30 mouse cellular contexts compared by ENCODE assay signal in genomic region chr17:13802836-13803408, GRCm38 (mm10). TPM values are rescaled to one million over a fixed set of nuclear protein-coding genes. Genes with fewer than 3 reads are reported as not detected.
DNase-seq lines count a peak whose midpoint lies in the region; ATAC-seq lines count a peak whose summit lies in the region.
"Had no signal": no experiment of that assay in that cellular context is flagged by ENCODE, and none has a peak within 500 bp of the region (broad histone marks: within the 10 kb centered on the region; RNA-seq: fewer than 3 reads in every experiment).

No protein-coding gene starts in this region.

- no peak overlapping the region for H3K9ac ChIP-seq in embryonic facial prominence, embryonic 14.5 days (ENCODE audit: low read depth, low read length)
- H3K9ac ChIP-seq in lung, embryonic 16.5 days (ENCODE audit: low read length), result no peak overlapping the region
- H3K9ac ChIP-seq: embryonic facial prominence, embryonic 12.5 days; forebrain, embryonic 13.5 days; heart, embryonic 15.5 days; hindbrain, embryonic 12.5 days; intestine, embryonic 15.5 days; liver, embryonic 14.5 days; lung, embryonic 14.5 days had no signal

- no peak overlapping the region for H3K27ac ChIP-seq in embryonic facial prominence, embryonic 14.5 days (replicated peaks; ENCODE audit: low read depth, low read length)
- no peak overlapping the region for H3K27ac ChIP-seq in embryonic facial prominence, embryonic 10.5 days (replicated peaks)
- no peak overlapping the region for H3K27ac ChIP-seq in lung, embryonic 16.5 days (ENCODE audit: low read length)
- H3K27ac ChIP-seq: embryonic facial prominence, embryonic 12.5 days; forebrain, embryonic 13.5 days; heart, embryonic 15.5 days; hindbrain, embryonic 12.5 days; hindbrain, postnatal 0 days; intestine, embryonic 15.5 days; liver, embryonic 14.5 days; stomach, postnatal 0 days had no signal

- no peak overlapping the region for H3K4me3 ChIP-seq in embryonic facial prominence, embryonic 14.5 days (ENCODE audit: low read depth, low read length)
- H3K4me3 ChIP-seq in embryonic facial prominence, embryonic 10.5 days, result no peak overlapping the region
- H3K4me3 ChIP-seq in lung, embryonic 16.5 days (ENCODE audit: low read length), result no peak overlapping the region
- H3K4me3 ChIP-seq: embryonic facial prominence, embryonic 12.5 days; forebrain, embryonic 13.5 days; heart, embryonic 15.5 days; hindbrain, embryonic 12.5 days; intestine, embryonic 15.5 days had no signal

- peak; percentile 14 for DNase-seq in embryonic facial prominence, embryonic 14.5 days (ENCODE audit: low spot score)
- DNase-seq in embryonic facial prominence, embryonic 10.5 days (ENCODE audit: low spot score), result no peak
- DNase-seq in lung, postnatal 36 days, result no peak
- peak; percentile 66 for DNase-seq in Muller cell, postnatal 12 days (ENCODE audit: inconsistent ontology term)
- no peak for DNase-seq in cerebellum, postnatal 4 days (ENCODE audit: low spot score in 2 of 2)
- DNase-seq: B cell, adult 2 months; cerebellum, adult 2 months; cerebellum, postnatal 25 days; gastrocnemius, postnatal 10 days; kidney, adult 8-10 months; kidney, postnatal 14 days; liver; lung, embryonic 14.5 days; right cerebral cortex, postnatal 4 days; thymus, adult 18-20 months; thymus, postnatal 25 days had no signal

- no peaks in the 10 kb centered on the region for H3K4me1 ChIP-seq in embryonic facial prominence, embryonic 14.5 days (ENCODE audit: control insufficient read depth, insufficient read depth, low read length)
- H3K4me1 ChIP-seq in embryonic facial prominence, embryonic 10.5 days, result peaks cover 4% of the 10 kb centered on the region; the same call in 1 of the 2 replicates
- H3K4me1 ChIP-seq in lung, embryonic 16.5 days (replicated peaks; ENCODE audit: control insufficient read depth, insufficient read depth, low read length), result no peaks in the 10 kb centered on the region
- H3K4me1 ChIP-seq: forebrain, embryonic 13.5 days; heart, embryonic 15.5 days; hindbrain, embryonic 12.5 days; intestine, embryonic 15.5 days had no signal

- no peak; the same call in 1 of the 2 replicates for ATAC-seq in embryonic facial prominence, embryonic 14.5 days (ENCODE audit: low read depth)
- ATAC-seq in lung, embryonic 16.5 days (ENCODE audit: low read depth), result peak; percentile 45; the same call in 1 of the 2 replicates
- ATAC-seq in erythroblast, adult 5-6 weeks (replicated peaks; ENCODE audit: low FRiP score, poor library complexity, severe bottlenecking), result no peak
- ATAC-seq: forebrain, embryonic 13.5 days; hindbrain, postnatal 0 days; intestine, embryonic 15.5 days; midbrain, embryonic 16.5 days had no signal

- peaks cover 24% of the 10 kb centered on the region for H3K36me3 ChIP-seq in embryonic facial prominence, embryonic 14.5 days (ENCODE audit: control insufficient read depth, insufficient read depth, low read length)
- H3K36me3 ChIP-seq in embryonic facial prominence, embryonic 10.5 days (replicated peaks), result peaks cover 35% of the 10 kb centered on the region
- peaks cover 11% of the 10 kb centered on the region for H3K36me3 ChIP-seq in lung, embryonic 16.5 days (ENCODE audit: control insufficient read depth, insufficient read depth, low read length)

- H3K4me2 ChIP-seq in embryonic facial prominence, embryonic 14.5 days (ENCODE audit: low read depth, low read length), result no peak overlapping the region
- H3K4me2 ChIP-seq in lung, embryonic 16.5 days (ENCODE audit: low read depth, low read length), result no peak overlapping the region
- H3K4me2 ChIP-seq: embryonic facial prominence, embryonic 12.5 days; forebrain, embryonic 13.5 days; heart, embryonic 15.5 days; hindbrain, embryonic 12.5 days; intestine, embryonic 15.5 days; lung, embryonic 14.5 days; midbrain, embryonic 11.5 days had no signal

- no peaks in the 10 kb centered on the region for H3K27me3 ChIP-seq in embryonic facial prominence, embryonic 14.5 days (replicated peaks; ENCODE audit: control insufficient read depth, insufficient read depth, low read length)
- no peaks in the 10 kb centered on the region for H3K27me3 ChIP-seq in embryonic facial prominence, embryonic 10.5 days (replicated peaks; ENCODE audit: low read depth, poor library complexity, severe bottlenecking)
- H3K27me3 ChIP-seq in lung, embryonic 16.5 days (ENCODE audit: control insufficient read depth, insufficient read depth, low read depth, low read length), result no peaks in the 10 kb centered on the region
- H3K27me3 ChIP-seq: embryonic facial prominence, embryonic 12.5 days; forebrain, embryonic 13.5 days; heart, embryonic 15.5 days; hindbrain, embryonic 12.5 days; intestine, embryonic 15.5 days had no signal

- no peaks in the 10 kb centered on the region for H3K9me3 ChIP-seq in embryonic facial prominence, embryonic 14.5 days (ENCODE audit: control insufficient read depth, low read length)
- H3K9me3 ChIP-seq in embryonic facial prominence, embryonic 10.5 days, result no peaks in the 10 kb centered on the region
- no peaks in the 10 kb centered on the region for H3K9me3 ChIP-seq in lung, embryonic 16.5 days (ENCODE audit: control insufficient read depth, low read length)
- H3K9me3 ChIP-seq: embryonic facial prominence, embryonic 12.5 days; forebrain, embryonic 13.5 days; heart, embryonic 15.5 days; hindbrain, embryonic 12.5 days; intestine, embryonic 15.5 days had no signal

- 69% methylated on average over 2 of the region's 2 CpGs for WGBS in embryonic facial prominence, embryonic 14.5 days
- 83% methylated on average over 2 of the region's 2 CpGs for WGBS in embryonic facial prominence, embryonic 10.5 days
- 71% methylated on average over 2 of the region's 2 CpGs for WGBS in lung, embryonic 16.5 days

RNA-seq across cellular contexts. Expression of gene Tcte2, which starts 41.3 kb away (rescaled TPM):
- polyA plus RNA-seq in embryonic facial prominence, embryonic 14.5 days (2014; fragmentation: Nextera tagmentation; extraction: Ambion mirVana), result 3.2 and 4.6 TPM in 2 replicates
- polyA plus RNA-seq in embryonic facial prominence, embryonic 10.5 days (2016; fragmentation: Nextera tagmentation; extraction: Ambion mirVana), result 2.8 and 3.3 TPM in 2 replicates
- polyA plus RNA-seq in lung, embryonic 16.5 days (2015; fragmentation: Nextera tagmentation; extraction: Ambion mirVana), result 4.6 and 4.8 TPM in 2 replicates
- total RNA-seq in erythroblast, adult 5-6 weeks (2015; ENCODE audit: low replicate concordance), result 2.9 TPM in 1 of 2 replicates, not detected in the other
- not detected in 2 replicates for total RNA-seq in erythroblast, adult 5-6 weeks (2017; ENCODE audit: low replicate concordance)
- total RNA-seq: megakaryocyte, adult 5-6 weeks; neutrophil, adult 5-6 weeks had no signal

RNA-seq across cellular contexts. Expression of gene Afdn, which starts 42.6 kb away (rescaled TPM):
- polyA plus RNA-seq in embryonic facial prominence, embryonic 14.5 days (2014; fragmentation: Nextera tagmentation; extraction: Ambion mirVana), result 65.8 and 69.3 TPM in 2 replicates
- polyA plus RNA-seq in embryonic facial prominence, embryonic 10.5 days (2016; fragmentation: Nextera tagmentation; extraction: Ambion mirVana), result 61.0 and 64.8 TPM in 2 replicates
- polyA plus RNA-seq in lung, embryonic 16.5 days (2015; fragmentation: Nextera tagmentation; extraction: Ambion mirVana), result 77.3 and 92.6 TPM in 2 replicates
- 1.7 and 2.5 TPM in 2 replicates for total RNA-seq in erythroblast, adult 5-6 weeks (2015; ENCODE audit: low replicate concordance)
- total RNA-seq in erythroblast, adult 5-6 weeks (2017; ENCODE audit: low replicate concordance), result 2.2 and 13.6 TPM in 2 replicates

Comparison
In these comparisons a context has a peak if more than half of its experiments do, and no peak if none do; other contexts are left out.
1. DNase-seq: peak in embryonic facial prominence, embryonic 14.5 days (single experiment) and Muller cell, postnatal 12 days (single experiment); none in embryonic facial prominence, embryonic 10.5 days (single experiment), lung, postnatal 36 days (single experiment) and cerebellum, postnatal 4 days (0 of 2).